Mouse (Mus musculus) ES-E14 (cell line): ENCODE data around the gene 4930469K13Rik. TPM values are rescaled to one million over a fixed set of nuclear protein-coding genes. Genes with fewer than 3 reads are reported as not detected.
A peak's percentile ranks its signal among the peaks of the same experiment; 100 is the strongest.

Experiments used
- DNase-seq: peaks from one replicate; pipeline ENCODE4 v3.0.0-alpha.2; 2013; ENCODE audit warnings: low read depth, low spot score
- H3K27ac ChIP-seq: 2 replicates; pipeline ENCODE4 v1.5.1; 2012; ENCODE audit warnings: low read depth, mild to moderate bottlenecking, low read length, moderate library complexity, mixed read lengths; ENCODE audit not compliant: poor library complexity, insufficient read depth, severe bottlenecking
- H3K36me3 ChIP-seq: 2 replicates; pipeline ENCODE4 v1.6.1; 2012; ENCODE audit warnings: mild to moderate bottlenecking, low read length, moderate library complexity, mixed read lengths; ENCODE audit not compliant: control insufficient read depth, poor library complexity, insufficient read depth, severe bottlenecking
- H3K4me1 ChIP-seq, 2 experiments: fragments of 150-350 bp in 1 of 2; sonication (generic) in 1 of 2; 2 replicates each; pipeline ENCODE4 v1.6.1; 2012; ENCODE audit warnings: low read length in 2 of 2, mild to moderate bottlenecking in 1 of 2, mixed read lengths in 1 of 2; ENCODE audit not compliant: control insufficient read depth in 2 of 2, insufficient read depth in 2 of 2, poor library complexity in 1 of 2
- H3K4me3 ChIP-seq, 2 experiments: fragments of 150-350 bp in 1 of 2; sonication (generic) in 1 of 2; 2 replicates each; pipeline ENCODE4 v1.5.1; 2012; ENCODE audit warnings: low read length in 2 of 2, low read depth in 1 of 2, mild to moderate bottlenecking in 1 of 2, mixed read lengths in 1 of 2; ENCODE audit not compliant: insufficient read depth in 1 of 2, poor library complexity in 1 of 2, severe bottlenecking in 1 of 2
- H3K9ac ChIP-seq: 2 replicates; pipeline ENCODE4 v1.6.1; 2012; ENCODE audit warnings: low read depth, mild to moderate bottlenecking, low read length, mixed read lengths; ENCODE audit not compliant: poor library complexity, insufficient read depth, severe bottlenecking
- H3K9me3 ChIP-seq: fragments of 150-350 bp; sonication (generic); 2 replicates; pipeline ENCODE4 v1.6.1; 2012; ENCODE audit warnings: low read depth, mild to moderate bottlenecking, low read length; ENCODE audit not compliant: control insufficient read depth, insufficient read depth
- CHD2 ChIP-seq: IDR thresholded peaks from 2 replicates; pipeline ENCODE4 v1.6.1; 2014; ENCODE audit warnings: mild to moderate bottlenecking, low read depth, low read length, inconsistent platforms
- HCFC1 ChIP-seq: IDR thresholded peaks from 2 replicates; pipeline ENCODE4 v1.6.1; 2012; ENCODE audit warnings: low read length, inconsistent platforms, borderline replicate concordance; ENCODE audit not compliant: insufficient read depth
- MAFK ChIP-seq: IDR thresholded peaks from 2 replicates; pipeline ENCODE4 v1.6.1; 2014; ENCODE audit warnings: mild to moderate bottlenecking, low read depth, low read length, inconsistent platforms; ENCODE audit not compliant: insufficient read depth
- ZC3H11A ChIP-seq: IDR thresholded peaks from 2 replicates; pipeline ENCODE4 v1.6.1; 2012; ENCODE audit warnings: low read depth, mild to moderate bottlenecking, inconsistent platforms, low read length, borderline replicate concordance
- ZNF384 ChIP-seq: IDR thresholded peaks from 2 replicates; pipeline ENCODE4 v1.6.1; 2012; ENCODE audit warnings: low read depth, low read length, inconsistent platforms
- in situ Hi-C, 2 experiments: fragments of 600-800 bp; cut with MboI; formaldehyde crosslinking; loops; one replicate each; pipeline ENCODE4 v1.15.1; 2025; ENCODE audit warnings: low sequenced_read_pairs in 2 of 2, inconsistent platforms in 1 of 2; ENCODE audit not compliant: unreplicated experiment in 2 of 2
- total RNA-seq: library from RNA; depleted of rRNA; stranded (reverse); fragments of 300-350 nt; gene quantifications from 2 replicates; pipeline ENCODE4 v1.2.3, GENCODE M21; 2012

Gene 4930469K13Rik
- total RNA-seq, 1 experiment: not detected

DNA sequence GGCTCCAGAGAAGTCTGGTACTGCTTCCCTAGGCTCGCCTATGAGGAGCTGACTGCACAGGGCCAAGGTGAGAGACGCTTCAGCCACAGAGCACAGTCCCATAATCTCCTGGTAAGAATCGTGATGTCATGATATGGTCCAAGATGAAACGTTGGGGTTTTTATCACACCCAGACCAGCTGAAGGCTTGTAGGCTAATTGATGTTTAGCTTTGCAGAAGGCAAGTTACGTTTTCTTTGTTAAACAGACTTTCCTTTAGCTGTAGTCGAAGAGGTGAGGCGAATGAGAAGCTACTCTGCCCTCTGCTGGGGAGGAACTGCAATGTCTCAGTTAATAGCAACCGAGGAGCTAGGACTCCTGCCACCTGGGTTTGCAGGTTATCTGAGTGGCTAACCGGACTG lies 89.7 kb downstream of the 4930469K13Rik start:
- in situ Hi-C loops: no loop called here
- H3K4me3 ChIP-seq: no peak overlapping the region
- no peak overlapping the region for H3K9ac ChIP-seq
- H3K27ac ChIP-seq: no peak overlapping the region
- no peaks in the 10 kb centered on the region for H3K4me1 ChIP-seq
- DNase-seq: peak; percentile 62
- TF ChIP-seq ZNF384 (no peak), MAFK (no peak), CHD2 (no peak), ZC3H11A (no peak; the same call in 1 of the 2 replicates)
- H3K9me3 ChIP-seq: no peaks in the 10 kb centered on the region
- H3K36me3 ChIP-seq: no peaks in the 10 kb centered on the region

DNA sequence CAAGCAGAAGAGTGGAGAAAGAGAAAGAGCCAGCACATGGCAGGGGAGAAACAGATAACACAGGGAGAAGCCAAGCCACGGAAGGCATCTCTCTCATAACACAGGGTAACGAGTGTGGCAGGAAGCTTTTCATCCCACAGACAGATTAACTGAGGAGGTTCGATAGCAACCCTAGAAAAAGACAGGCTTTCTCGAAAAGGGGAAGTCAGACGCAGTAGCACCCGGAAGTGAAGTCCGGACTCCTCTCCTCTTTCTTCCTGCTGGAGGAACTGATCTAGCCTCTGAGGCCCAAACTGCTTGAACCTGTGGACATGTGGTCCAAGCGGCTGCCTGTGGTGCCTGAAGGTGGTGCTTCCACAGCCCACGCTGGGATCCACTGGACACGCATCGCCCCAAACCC lies 90.1 kb downstream of the 4930469K13Rik start:
- TF ChIP-seq MAFK (no peak), ZC3H11A (no peak), HCFC1 (no peak), CHD2 (no peak), ZNF384 (no peak)
- H3K9ac ChIP-seq: no peak overlapping the region
- in situ Hi-C loops: no loop called here

DNA sequence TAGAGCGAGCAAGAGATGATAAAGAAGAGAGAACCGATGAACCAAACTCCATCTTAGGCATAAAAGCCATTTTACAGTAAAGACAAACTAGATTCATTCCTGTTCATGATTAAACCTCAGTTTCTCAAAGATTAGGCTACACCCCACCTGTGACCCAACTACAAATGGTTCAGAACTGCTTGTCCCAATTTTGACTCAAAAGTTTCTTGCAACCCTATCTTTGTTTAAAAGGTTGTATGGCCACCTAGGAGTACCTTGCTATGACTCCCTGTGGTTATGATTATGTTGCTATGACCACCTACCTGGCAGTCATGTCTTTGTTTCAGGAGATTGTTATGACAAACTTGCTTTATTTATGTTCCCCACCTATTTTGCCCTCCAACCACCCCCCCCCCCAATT lies 90.7 kb downstream of the 4930469K13Rik start:
- Histone ChIP-seq H3K4me1 (no peaks in the 10 kb centered on the region), H3K9me3 (no peaks in the 10 kb centered on the region), H3K36me3 (no peaks in the 10 kb centered on the region), H3K27ac (no peak overlapping the region), H3K4me3 (no peak overlapping the region), H3K9ac (no peak overlapping the region)
- in situ Hi-C loops: no loop called here
- no peak for DNase-seq
- no peak for TF ChIP-seq ZC3H11A
- TF ChIP-seq HCFC1: no peak
- no peak for TF ChIP-seq ZNF384
- no peak for TF ChIP-seq CHD2
- TF ChIP-seq MAFK: no peak

More for the DNA sequence above, 90.1 kb downstream of the 4930469K13Rik start:
- Histone ChIP-seq H3K27ac (no peak overlapping the region), H3K36me3 (no peaks in the 10 kb centered on the region), H3K4me1 (no peaks in the 10 kb centered on the region), H3K9me3 (no peaks in the 10 kb centered on the region), H3K4me3 (no peak overlapping the region)
- no peak for DNase-seq

DNA sequence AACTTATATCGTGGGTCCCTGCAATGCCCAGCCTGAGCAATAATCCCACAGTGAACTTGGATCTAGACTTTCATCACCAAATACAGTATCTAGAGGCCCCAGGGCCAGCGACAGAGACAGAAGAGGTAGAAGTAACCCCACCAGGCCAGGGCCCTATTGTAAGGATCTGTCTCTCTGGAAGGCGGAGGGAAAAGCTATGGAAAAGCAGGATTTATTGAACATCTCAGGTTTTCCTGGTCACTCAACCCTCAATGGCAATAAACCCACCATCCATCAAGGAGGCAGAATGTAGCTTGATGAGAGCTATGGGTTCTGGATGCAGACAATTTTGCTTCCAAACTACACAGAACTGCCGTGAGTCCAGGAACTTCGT lies 95.8 kb downstream of the 4930469K13Rik start:
- in situ Hi-C loops: no loop called here
- no peak overlapping the region for H3K9ac ChIP-seq
- no peak overlapping the region for H3K27ac ChIP-seq
- H3K36me3 ChIP-seq: no peaks in the 10 kb centered on the region
- H3K9me3 ChIP-seq: no peaks in the 10 kb centered on the region
- DNase-seq: no peak
- no peak overlapping the region for H3K4me3 ChIP-seq
- H3K4me1 ChIP-seq: no peaks in the 10 kb centered on the region
- TF ChIP-seq CHD2 (no peak), ZC3H11A (no peak), MAFK (no peak), ZNF384 (no peak), HCFC1 (no peak)

DNA sequence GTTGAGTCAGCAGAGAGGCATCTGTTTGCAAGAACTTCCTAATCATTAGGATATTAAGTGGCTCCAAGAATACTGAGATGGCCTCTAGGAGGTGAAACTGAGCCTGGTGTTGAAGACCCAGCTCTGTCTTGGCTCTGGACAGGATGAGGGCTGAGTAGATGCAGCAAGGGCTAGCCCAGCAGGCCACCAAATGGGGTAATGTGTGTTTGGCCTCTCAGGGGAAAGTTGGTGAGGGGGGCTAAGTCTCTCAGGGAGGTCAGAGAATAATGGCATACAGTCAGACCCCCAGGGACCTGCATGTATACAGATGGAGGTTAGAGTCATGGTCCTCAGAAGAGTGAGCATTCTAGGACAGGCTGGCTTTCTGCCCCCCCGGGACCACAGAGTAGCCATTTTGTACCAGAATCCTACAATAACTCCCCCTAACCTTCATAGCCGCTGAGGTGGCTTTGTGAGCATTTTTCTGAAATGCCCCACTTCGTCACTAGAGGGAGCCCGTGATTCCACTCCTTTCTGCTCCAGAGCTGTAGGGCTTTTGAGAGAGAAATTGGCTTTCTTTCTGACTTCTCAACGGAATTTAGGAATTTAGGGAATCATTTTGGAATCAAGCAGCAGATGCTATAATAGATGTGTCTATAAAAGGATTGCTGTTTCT lies 96.3 kb downstream of the 4930469K13Rik start:
- H3K9ac ChIP-seq: no peak overlapping the region
- H3K27ac ChIP-seq: no peak overlapping the region
- no peak for TF ChIP-seq ZC3H11A
- TF ChIP-seq MAFK: no peak
- TF ChIP-seq ZNF384: no peak
- no peak for TF ChIP-seq CHD2
- no peak for TF ChIP-seq HCFC1
- H3K4me3 ChIP-seq: no peak overlapping the region
- no peaks in the 10 kb centered on the region for H3K4me1 ChIP-seq
- in situ Hi-C loops: no loop called here
- no peaks in the 10 kb centered on the region for H3K36me3 ChIP-seq
- no peaks in the 10 kb centered on the region for H3K9me3 ChIP-seq
- DNase-seq: peak; percentile 54
